Mouse (Mus musculus) hindbrain, embryonic 13.5 days (tissue): ENCODE results near the gene Pdgfb. TPM values are rescaled to one million over a fixed set of nuclear protein-coding genes. Genes with fewer than 3 reads are reported as not detected.

Experiments
- ATAC-seq: fragments of 200-750 bp; cut with Nextera tagmentation; 2 replicates; pipeline ENCODE4 v1.8.0; 2017; ENCODE audit warnings: moderate TSS enrichment; ENCODE audit not compliant: low FRiP score
- H3K27ac ChIP-seq: fragments of 300-500 bp; sonication (generic); 2 replicates; pipeline ENCODE4 v1.5.1; 2015; ENCODE audit warnings: inconsistent platforms, mild to moderate bottlenecking, moderate library complexity
- H3K27me3 ChIP-seq: fragments of 300-500 bp; sonication (generic); 2 replicates; pipeline ENCODE4 v1.6.1; 2015; ENCODE audit warnings: mild to moderate bottlenecking, inconsistent platforms
- H3K36me3 ChIP-seq: fragments of 300-500 bp; sonication (generic); 2 replicates; pipeline ENCODE4 v1.6.1; 2015; ENCODE audit warnings: mild to moderate bottlenecking, inconsistent platforms
- H3K4me1 ChIP-seq: fragments of 300-500 bp; sonication (generic); replicated peaks from 2 replicates; pipeline ENCODE4 v1.6.1; 2015; ENCODE audit warnings: inconsistent platforms
- H3K4me2 ChIP-seq: fragments of 300-500 bp; sonication (generic); 2 replicates; pipeline ENCODE4 v1.6.1; 2015; ENCODE audit warnings: inconsistent platforms, mild to moderate bottlenecking, moderate library complexity
- H3K4me3 ChIP-seq: fragments of 300-500 bp; sonication (generic); 2 replicates; pipeline ENCODE4 v1.5.1; 2015; ENCODE audit warnings: mild to moderate bottlenecking, inconsistent platforms
- H3K9ac ChIP-seq: fragments of 300-500 bp; sonication (generic); 2 replicates; pipeline ENCODE4 v1.6.1; 2015; ENCODE audit warnings: mild to moderate bottlenecking, inconsistent platforms
- H3K9me3 ChIP-seq: fragments of 300-500 bp; sonication (generic); 2 replicates; pipeline ENCODE4 v1.6.1; 2016; ENCODE audit warnings: inconsistent platforms
- WGBS: fragments of 180-500 bp; shearing (Covaris S2); methylation state at CpG from one replicate; pipeline ENCODE4 v1.1.7; 2015; 5-methylcytosine and 5-hydroxymethylcytosine counted together
- polyA plus RNA-seq: library from polyadenylated mRNA; unstranded; fragments of >200 nt; fragmentation: Nextera tagmentation; extraction: Ambion mirVana; gene quantifications from 2 replicates; pipeline ENCODE4 v1.2.1, GENCODE M21; 2015

The Pdgfb gene
- polyA plus RNA-seq, 1 experiment from 2014 or later, result 2.4 TPM

DNA sequence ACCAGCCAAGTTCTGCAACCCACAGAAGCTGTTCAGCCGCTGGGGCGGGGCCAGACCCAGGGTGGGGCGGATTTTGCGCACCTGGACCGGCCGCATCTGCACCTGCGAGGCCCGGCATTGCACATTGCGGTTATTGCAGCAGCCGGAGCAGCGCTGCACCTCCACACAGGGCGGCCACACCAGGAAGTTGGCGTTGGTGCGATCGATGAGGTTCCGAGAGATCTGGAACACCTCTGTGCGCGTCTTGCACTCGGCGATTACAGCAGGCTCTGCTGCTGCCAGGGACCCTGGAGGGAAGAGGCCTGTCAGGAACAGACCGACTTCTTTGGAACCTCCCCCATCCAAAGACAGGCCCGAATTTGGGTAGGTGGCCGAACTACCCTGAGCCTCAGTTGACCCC lies 13.2 kb downstream of the Pdgfb start:
- 94% methylated on average over 23 of the region's 23 CpGs for WGBS
- Histone ChIP-seq H3K9ac (no peak overlapping the region), H3K27ac (no peak overlapping the region), H3K9me3 (no peaks in the 10 kb centered on the region), H3K4me2 (no peak overlapping the region), H3K4me1 (peaks cover 17% of the 10 kb centered on the region), H3K36me3 (no peaks in the 10 kb centered on the region), H3K27me3 (0 out of 2 replicates have a peak, but pooled peaks cover 11% of the 10 kb centered on the region), H3K4me3 (no peak overlapping the region)
- ATAC-seq, result no peak

DNA sequence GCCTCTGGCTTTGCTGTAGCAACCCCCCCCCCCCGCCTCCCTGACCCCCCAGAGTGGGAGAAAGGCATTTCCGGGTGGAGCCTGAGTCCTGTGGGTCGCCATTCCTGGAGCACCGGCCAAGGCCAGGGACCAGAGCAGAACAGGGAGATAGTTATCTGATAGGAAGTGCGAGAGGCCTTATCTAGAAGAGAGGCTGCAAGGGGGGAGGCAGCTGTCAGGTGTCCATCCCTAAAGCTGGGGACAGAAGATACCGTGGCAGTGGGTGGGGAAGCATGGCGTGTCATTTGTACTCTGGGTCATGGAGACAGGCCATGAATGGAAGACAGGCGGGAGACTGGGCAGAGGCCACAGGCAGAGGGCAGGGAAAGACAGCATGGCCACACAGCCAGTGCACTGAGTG lies 14.1 kb downstream of the Pdgfb start:
- Histone ChIP-seq H3K9ac (no peak overlapping the region), H3K9me3 (no peaks in the 10 kb centered on the region), H3K4me2 (no peak overlapping the region), H3K4me3 (no peak overlapping the region), H3K4me1 (peaks cover 16% of the 10 kb centered on the region), H3K27me3 (0 out of 2 replicates have a peak, but pooled peaks cover 8% of the 10 kb centered on the region), H3K27ac (no peak overlapping the region), H3K36me3 (no peaks in the 10 kb centered on the region)
- 48% methylated on average over 8 of the region's 8 CpGs for WGBS
- no peak for ATAC-seq

DNA sequence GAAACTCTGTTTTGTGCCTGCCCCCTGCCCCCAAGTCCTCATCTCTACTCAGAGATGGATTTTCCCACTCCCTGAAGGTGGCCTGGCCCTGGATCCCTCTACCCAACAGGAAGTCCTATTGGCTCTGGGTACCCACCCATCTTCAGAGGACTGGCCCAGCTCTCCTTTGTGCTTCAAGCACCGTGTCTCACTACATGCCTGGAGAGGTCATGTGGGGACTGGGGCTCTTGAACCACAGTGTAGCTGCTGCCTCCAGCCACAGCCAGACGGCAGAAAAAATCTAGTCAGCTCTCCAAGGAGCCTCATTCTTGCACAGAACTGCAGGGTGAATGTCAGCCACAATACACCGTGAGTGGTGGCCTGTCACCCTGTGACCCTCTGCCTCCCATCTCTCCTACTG lies 16.8 kb downstream of the Pdgfb start:
- Histone ChIP-seq H3K27me3 (no peaks in the 10 kb centered on the region), H3K4me1 (no peaks in the 10 kb centered on the region), H3K9ac (no peak overlapping the region), H3K27ac (no peak overlapping the region), H3K9me3 (no peaks in the 10 kb centered on the region), H3K4me2 (no peak overlapping the region), H3K4me3 (no peak overlapping the region), H3K36me3 (no peaks in the 10 kb centered on the region)
- 57% methylated on average over 3 of the region's 3 CpGs for WGBS
- no peak for ATAC-seq

DNA sequence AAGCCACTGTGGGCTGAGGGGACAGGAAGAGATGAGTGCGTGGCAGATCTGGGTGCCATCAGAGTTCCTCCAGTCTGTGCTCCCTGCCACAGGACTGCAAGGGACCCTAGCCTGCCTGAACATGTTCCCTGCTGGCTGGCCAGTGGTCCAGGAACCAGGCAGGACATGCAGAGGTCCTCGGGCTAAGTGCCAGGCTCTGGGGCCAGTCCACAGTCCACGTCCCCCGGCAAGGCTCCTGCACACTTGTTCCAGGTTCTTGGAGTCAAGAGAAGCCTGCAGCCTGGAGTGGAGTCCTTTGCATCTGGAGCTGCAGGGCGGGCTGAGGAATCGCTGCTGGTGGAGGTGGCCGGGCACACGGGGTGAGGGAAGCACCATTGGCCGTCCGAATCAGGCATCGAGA lies 18.0 kb downstream of the Pdgfb start:
- 93% methylated on average over 11 of the region's 11 CpGs for WGBS
- H3K4me1 ChIP-seq, result no peaks in the 10 kb centered on the region
- H3K27me3 ChIP-seq, result no peaks in the 10 kb centered on the region
- no peak for ATAC-seq
- H3K36me3 ChIP-seq, result no peaks in the 10 kb centered on the region
- H3K4me2 ChIP-seq, result no peak overlapping the region
- no peak overlapping the region for H3K4me3 ChIP-seq
- H3K9ac ChIP-seq, result no peak overlapping the region
- no peaks in the 10 kb centered on the region for H3K9me3 ChIP-seq
- no peak overlapping the region for H3K27ac ChIP-seq

DNA sequence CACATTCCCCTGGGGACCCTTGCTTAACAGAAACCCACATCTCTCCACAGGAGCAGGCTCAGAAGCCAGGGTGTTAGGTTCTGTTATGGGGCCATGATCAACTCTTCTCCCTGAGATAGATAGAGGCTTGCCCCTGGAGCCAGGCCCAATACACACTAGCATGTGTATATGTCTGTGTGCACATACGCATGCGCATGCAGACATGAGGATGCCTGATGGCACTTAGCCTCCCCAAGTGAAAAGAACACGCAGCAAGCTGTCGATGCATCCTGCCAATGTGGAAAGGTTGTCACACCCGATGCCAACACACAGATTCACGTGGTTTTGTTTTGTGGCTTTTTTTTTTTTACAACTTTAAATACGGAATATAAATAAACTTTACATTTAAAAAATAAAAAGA lies 19.2 kb downstream of the Pdgfb start:
- 95% methylated on average over 7 of the region's 7 CpGs for WGBS
- Histone ChIP-seq H3K9ac (no peak overlapping the region), H3K4me1 (no peaks in the 10 kb centered on the region), H3K4me2 (no peak overlapping the region), H3K27me3 (no peaks in the 10 kb centered on the region), H3K9me3 (no peaks in the 10 kb centered on the region), H3K4me3 (no peak overlapping the region), H3K27ac (no peak overlapping the region), H3K36me3 (no peaks in the 10 kb centered on the region)
- ATAC-seq, result no peak

DNA sequence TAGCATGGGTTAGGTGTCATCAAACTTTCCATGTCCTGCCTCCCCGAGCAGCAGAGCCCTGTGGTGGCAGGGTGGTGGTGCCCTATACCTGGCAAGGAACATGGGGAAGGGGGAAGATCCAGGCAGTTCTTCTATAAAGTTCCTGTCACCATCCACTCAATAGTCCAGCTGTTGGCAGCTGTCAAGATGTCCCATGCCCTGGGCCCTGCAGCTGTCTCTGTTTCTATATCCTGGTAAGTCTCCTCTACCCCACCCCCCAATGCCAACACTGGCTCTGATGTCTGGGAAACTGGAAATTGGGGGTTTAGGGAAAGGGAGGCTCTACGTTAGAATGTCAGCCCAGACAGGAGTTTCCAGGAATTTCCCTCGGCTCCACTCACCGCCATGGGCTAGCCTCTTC lies 20.2 kb downstream of the Pdgfb start:
- H3K9me3 ChIP-seq, result no peaks in the 10 kb centered on the region
- no peak overlapping the region for H3K27ac ChIP-seq
- no peak overlapping the region for H3K4me3 ChIP-seq
- H3K36me3 ChIP-seq, result no peaks in the 10 kb centered on the region
- H3K9ac ChIP-seq, result no peak overlapping the region
- H3K4me1 ChIP-seq, result no peaks in the 10 kb centered on the region
- 92% methylated on average over 4 of the region's 4 CpGs for WGBS
- no peak for ATAC-seq
- no peak overlapping the region for H3K4me2 ChIP-seq
- H3K27me3 ChIP-seq, result no peaks in the 10 kb centered on the region

DNA sequence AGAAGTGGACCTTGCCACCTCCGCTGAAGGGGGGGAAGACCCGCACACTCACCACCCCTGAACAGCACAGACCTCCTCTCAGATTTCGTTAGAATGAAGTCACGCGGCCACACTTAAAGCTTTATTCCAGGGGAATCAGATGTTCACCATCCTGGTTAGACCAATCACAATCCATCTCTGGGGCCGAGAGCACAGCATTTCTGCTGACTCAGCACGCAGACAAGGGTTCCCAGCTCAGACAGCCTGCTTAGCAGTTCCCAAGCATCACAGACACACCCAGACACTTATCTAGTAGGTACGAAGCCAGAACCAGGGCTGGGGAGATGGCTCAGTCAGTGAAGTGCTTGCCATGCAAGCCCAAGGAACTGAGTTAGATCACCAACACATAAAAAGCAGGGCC lies 28.6 kb downstream of the Pdgfb start:
- ATAC-seq, result no peak
- no peaks in the 10 kb centered on the region for H3K27me3 ChIP-seq
- H3K4me2 ChIP-seq, result no peak overlapping the region
- 80% methylated on average over 8 of the region's 8 CpGs for WGBS
- no peak overlapping the region for H3K9ac ChIP-seq
- H3K4me1 ChIP-seq, result peaks cover 4% of the 10 kb centered on the region
- no peaks in the 10 kb centered on the region for H3K36me3 ChIP-seq
- H3K27ac ChIP-seq, result no peak overlapping the region
- no peaks in the 10 kb centered on the region for H3K9me3 ChIP-seq
- no peak overlapping the region for H3K4me3 ChIP-seq

DNA sequence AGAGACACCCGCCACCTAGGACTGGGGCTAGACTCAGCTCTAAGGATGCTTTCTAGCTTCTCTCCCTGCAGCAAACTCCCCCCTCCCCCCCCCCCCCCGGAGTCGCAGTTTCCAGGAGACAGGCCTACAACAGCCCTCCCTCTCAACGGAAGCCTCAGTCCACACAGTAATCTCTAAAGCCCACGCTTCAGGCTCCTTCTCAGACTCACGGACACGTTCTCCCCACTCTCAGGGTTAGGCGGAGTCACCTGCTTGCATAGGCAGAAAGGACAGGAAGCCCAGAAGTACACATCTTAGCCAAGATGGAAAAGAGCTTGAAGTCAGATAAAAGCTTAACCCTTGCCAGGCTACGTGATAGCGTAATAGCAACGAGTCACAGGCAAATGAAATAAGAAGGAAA lies 29.3 kb downstream of the Pdgfb start:
- Histone ChIP-seq H3K9me3 (no peaks in the 10 kb centered on the region), H3K27ac (no peak overlapping the region), H3K4me1 (peaks cover 4% of the 10 kb centered on the region), H3K4me3 (no peak overlapping the region), H3K4me2 (no peak overlapping the region), H3K27me3 (no peaks in the 10 kb centered on the region), H3K9ac (no peak overlapping the region), H3K36me3 (no peaks in the 10 kb centered on the region)
- ATAC-seq, result no peak
- WGBS, result 79% methylated on average over 11 of the region's 11 CpGs

DNA sequence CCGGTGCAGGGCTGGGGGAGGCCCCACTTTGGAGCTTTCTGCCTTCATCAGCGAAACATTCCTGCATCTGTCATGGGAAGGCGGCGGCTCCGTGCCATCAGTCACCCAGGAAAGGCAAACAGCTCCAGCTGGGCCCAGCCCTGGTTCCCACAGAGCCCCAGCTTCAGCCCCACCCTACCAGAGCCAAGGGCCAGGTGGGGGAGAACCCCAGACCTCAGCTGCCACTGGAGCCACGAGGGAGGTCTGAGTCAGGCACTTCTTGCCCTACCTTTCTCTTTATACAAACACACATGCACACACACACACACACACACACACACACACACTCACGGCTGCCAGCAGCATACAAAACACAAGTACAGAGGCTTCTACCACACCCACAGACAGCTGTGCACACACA lies 30.6 kb downstream of the Pdgfb start:
- peaks cover 4% of the 10 kb centered on the region for H3K4me1 ChIP-seq
- H3K36me3 ChIP-seq, result no peaks in the 10 kb centered on the region
- no peaks in the 10 kb centered on the region for H3K27me3 ChIP-seq
- no peak for ATAC-seq
- WGBS, result 46% methylated on average over 7 of the region's 7 CpGs
- H3K27ac ChIP-seq, result no peak overlapping the region
- H3K9me3 ChIP-seq, result no peaks in the 10 kb centered on the region
- H3K4me2 ChIP-seq, result no peak overlapping the region
- no peak overlapping the region for H3K9ac ChIP-seq
- no peak overlapping the region for H3K4me3 ChIP-seq

DNA sequence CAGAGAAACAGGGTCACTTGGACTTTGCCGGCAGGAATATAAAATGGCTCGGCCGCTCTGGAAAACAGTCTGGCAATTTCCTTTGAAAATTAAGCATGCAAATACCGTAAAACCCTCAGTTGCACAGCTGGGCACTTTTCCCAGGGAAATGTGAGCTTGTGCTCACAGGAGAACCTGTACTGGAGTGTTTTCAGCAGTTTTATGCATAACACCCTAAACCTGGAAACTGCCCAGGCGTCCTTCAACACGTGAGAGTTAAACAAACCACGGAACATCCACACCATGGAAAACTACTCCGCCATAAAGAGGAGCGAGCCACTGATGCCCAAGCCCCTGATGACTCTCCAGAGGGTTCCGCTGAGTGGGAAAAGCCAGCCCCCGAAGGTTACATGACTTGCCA lies 34.1 kb downstream of the Pdgfb start:
- Histone ChIP-seq H3K9ac (no peak overlapping the region), H3K4me1 (peaks cover 4% of the 10 kb centered on the region), H3K27me3 (no peaks in the 10 kb centered on the region), H3K4me3 (no peak overlapping the region), H3K27ac (no peak overlapping the region), H3K4me2 (no peak overlapping the region), H3K9me3 (no peaks in the 10 kb centered on the region), H3K36me3 (no peaks in the 10 kb centered on the region)
- WGBS, result 86% methylated on average over 11 of the region's 11 CpGs
- ATAC-seq, result no peak

DNA sequence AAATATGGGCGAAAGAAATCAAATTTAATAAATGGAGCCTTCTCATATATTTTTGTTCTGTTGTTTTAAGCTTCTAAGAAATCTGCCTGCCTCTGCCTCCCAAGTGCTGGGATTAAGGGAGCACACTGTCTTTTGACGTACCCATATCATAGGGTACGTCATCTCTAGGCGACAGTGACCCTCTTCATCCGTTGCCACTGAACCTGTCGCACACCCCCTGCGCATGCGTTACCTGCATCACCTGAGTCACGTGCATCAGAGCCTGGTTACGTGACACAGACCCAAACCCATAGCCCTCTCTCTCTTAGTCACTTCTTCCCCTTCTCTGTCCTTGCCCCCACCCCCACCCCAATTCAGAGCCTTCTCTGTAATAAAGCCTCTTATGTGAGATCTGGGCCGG lies 42.6 kb downstream of the Pdgfb start:
- no peaks in the 10 kb centered on the region for H3K9me3 ChIP-seq
- no peak overlapping the region for H3K27ac ChIP-seq
- H3K9ac ChIP-seq, result no peak overlapping the region
- no peak overlapping the region for H3K4me2 ChIP-seq
- H3K4me1 ChIP-seq, result no peaks in the 10 kb centered on the region
- H3K4me3 ChIP-seq, result no peak overlapping the region
- H3K27me3 ChIP-seq, result no peaks in the 10 kb centered on the region; the same call in 1 of the 2 replicates
- WGBS, result 97% methylated on average over 11 of the region's 11 CpGs
- ATAC-seq, result no peak
- no peaks in the 10 kb centered on the region for H3K36me3 ChIP-seq

DNA sequence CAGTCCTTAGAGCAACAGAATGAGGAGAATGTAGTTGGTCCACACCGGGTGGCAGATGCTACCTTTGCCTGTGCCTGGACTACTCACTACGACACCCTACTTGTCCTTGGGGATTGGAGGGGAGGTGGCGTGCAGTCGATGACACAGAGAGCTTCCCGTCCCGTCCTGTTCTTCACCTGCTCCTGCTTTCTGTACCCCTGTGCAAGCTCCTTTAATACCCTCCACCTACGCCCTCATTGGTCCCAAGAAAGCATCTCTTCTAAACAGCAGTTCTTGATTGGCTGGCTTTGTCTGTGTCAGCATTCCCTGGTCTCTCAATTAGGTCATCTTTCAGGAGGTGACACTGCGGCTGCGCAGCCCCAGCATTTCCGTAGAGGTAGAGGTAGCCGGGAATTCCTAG lies 43.8 kb downstream of the Pdgfb start, which contains the start of gene Cbx7:
Cbx7 (minus strand) TSS at position 180 of the 400 bp plus-strand sequence.
- Histone ChIP-seq H3K36me3 (no peaks in the 10 kb centered on the region), H3K27me3 (no peaks in the 10 kb centered on the region; the same call in 1 of the 2 replicates), H3K9ac (no peak within 1 kb of the TSS), H3K27ac (no peak within 1 kb of the TSS), H3K4me2 (no peak within 1 kb of the TSS), H3K9me3 (no peaks in the 10 kb centered on the region), H3K4me1 (no peaks in the 10 kb centered on the region), H3K4me3 (no peak within 1 kb of the TSS)
- WGBS, result 93% methylated on average over 11 of the region's 11 CpGs
- ATAC-seq, result no peak

DNA sequence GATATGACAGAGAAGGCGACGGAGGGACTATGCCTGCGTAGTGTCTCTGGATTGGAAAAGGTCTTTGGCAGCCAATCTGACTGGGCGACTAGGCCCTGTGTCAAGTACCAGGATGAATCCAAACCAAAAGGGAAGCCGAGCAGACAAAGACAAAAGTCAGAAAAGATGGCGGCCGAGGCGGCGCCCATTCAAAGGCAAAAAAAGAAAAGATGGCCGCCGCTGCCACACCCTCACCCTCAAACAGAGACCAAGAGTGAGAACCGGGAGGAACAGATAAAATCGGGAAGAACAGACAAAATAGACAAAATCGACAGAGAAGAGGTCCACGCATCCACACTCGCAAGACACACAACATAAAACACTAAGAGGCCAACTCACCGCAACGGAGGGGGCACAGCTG lies 44.3 kb downstream of the Pdgfb start:
- no peak for ATAC-seq

More for the DNA sequence above, 44.3 kb downstream of the Pdgfb start:
- Histone ChIP-seq H3K4me2 (no peak overlapping the region), H3K27ac (no peak overlapping the region), H3K27me3 (no peaks in the 10 kb centered on the region; the same call in 1 of the 2 replicates), H3K36me3 (no peaks in the 10 kb centered on the region), H3K9ac (no peak overlapping the region), H3K4me3 (no peak overlapping the region), H3K4me1 (no peaks in the 10 kb centered on the region), H3K9me3 (no peaks in the 10 kb centered on the region)
- WGBS, result 96% methylated on average over 18 of the region's 18 CpGs
